8 mouse cellular contexts compared by ENCODE assay signal in the genomic region with DNA sequence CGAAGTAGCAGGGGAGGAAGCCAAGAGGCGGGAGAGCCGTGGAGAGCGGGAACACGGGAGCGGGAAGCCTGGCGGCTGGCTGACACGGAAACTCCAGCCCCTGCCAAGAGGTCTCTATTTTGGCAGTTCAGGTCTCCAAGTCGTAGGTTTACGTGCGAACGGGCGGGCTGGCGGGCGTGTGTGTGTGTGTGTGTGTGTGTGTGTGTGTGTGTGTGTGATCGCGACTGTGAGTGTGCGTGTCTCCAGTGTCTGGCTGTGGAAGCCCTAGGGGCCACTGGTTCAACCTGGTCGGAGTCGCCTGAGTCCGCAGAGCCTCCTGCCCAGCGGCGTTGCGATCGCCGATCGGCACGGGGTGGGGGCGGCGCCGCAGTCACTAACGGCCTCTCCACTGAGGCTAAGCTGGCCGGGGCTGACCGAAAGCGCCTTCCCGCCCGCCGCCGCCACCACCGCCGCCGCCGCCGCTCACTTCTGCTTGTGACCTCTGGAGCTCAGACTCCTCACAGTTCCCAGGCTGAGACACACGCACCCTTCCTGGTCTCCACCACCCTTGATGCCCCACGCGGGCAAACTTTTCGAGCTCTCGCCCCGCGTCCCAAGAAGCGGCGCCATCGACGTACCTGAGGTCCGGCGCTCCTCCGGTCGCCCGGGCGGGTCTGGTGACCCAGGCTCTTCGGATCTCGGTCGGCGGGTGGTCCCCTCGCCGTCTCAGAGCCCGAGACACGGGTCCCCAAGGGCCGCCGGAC. TPM values are rescaled to one million over a fixed set of nuclear protein-coding genes. Genes with fewer than 3 reads are reported as not detected.
DNase-seq lines count a peak whose midpoint lies in the region; ATAC-seq lines count a peak whose summit lies in the region.

No protein-coding gene starts in this region.

- peaks cover 9% of the 10 kb centered on the region; the same call in 1 of the 2 replicates for H3K27me3 ChIP-seq in heart, embryonic 11.5 days (ENCODE audit: control insufficient read depth, insufficient read depth, low read length)
- peaks cover 35% of the 10 kb centered on the region for H3K27me3 ChIP-seq in midbrain, embryonic 11.5 days (ENCODE audit: control insufficient read depth, insufficient read depth, low read length)

- no peaks in the 10 kb centered on the region for H3K9me3 ChIP-seq in heart, embryonic 11.5 days (replicated peaks; ENCODE audit: control insufficient read depth, low read length)
- H3K9me3 ChIP-seq in midbrain, embryonic 11.5 days (ENCODE audit: control insufficient read depth, low read length), result no peaks in the 10 kb centered on the region

- H3K4me2 ChIP-seq in heart, embryonic 11.5 days, result peak overlapping the region; percentile 62
- peak overlapping the region; percentile 39 for H3K4me2 ChIP-seq in midbrain, embryonic 11.5 days

- peaks cover 13% of the 10 kb centered on the region for H3K4me1 ChIP-seq in heart, embryonic 11.5 days (ENCODE audit: control insufficient read depth, insufficient read depth, low read length)
- peaks cover 3% of the 10 kb centered on the region; the same call in 1 of the 2 replicates for H3K4me1 ChIP-seq in midbrain, embryonic 11.5 days (ENCODE audit: control insufficient read depth, insufficient read depth, low read length)

- peak overlapping the region; percentile 79 for H3K9ac ChIP-seq in heart, embryonic 11.5 days (ENCODE audit: low read depth, low read length)
- no peak overlapping the region; the same call in 1 of the 2 replicates for H3K9ac ChIP-seq in midbrain, embryonic 11.5 days (ENCODE audit: low read length)

- WGBS in heart, embryonic 11.5 days (ENCODE audit: insufficient replicate concordance), result 17% methylated on average over 55 of the region's 71 CpGs
- 24% methylated on average over 58 of the region's 71 CpGs for WGBS in midbrain, embryonic 11.5 days

- H3K4me3 ChIP-seq in heart, embryonic 11.5 days (ENCODE audit: low read depth, low read length), result peak overlapping the region; percentile 62
- H3K4me3 ChIP-seq in midbrain, embryonic 11.5 days (ENCODE audit: low read depth, low read length), result peak overlapping the region; percentile 34

- peak overlapping the region; percentile 86 for H3K27ac ChIP-seq in heart, embryonic 11.5 days (ENCODE audit: low read depth, low read length)
- no peak overlapping the region for H3K27ac ChIP-seq in midbrain, embryonic 11.5 days (ENCODE audit: low read depth, low read length)

- peak; percentile 17 for DNase-seq in embryo, embryonic 10.5 days (ENCODE audit: low spot score)
- DNase-seq in embryo, embryonic 10 days (ENCODE audit: low spot score), result no peak
- peak; percentile 17 for DNase-seq in adipocyte (ENCODE audit: low spot score)
- peak; percentile 6 to 54 for DNase-seq in kidney, postnatal 36 days
- DNase-seq in midbrain, embryonic 11.5 days (ENCODE audit: low spot score, missing footprints), result peak; percentile 92
- DNase-seq in right cerebral cortex, postnatal 4 days, result no peak
- no peak for DNase-seq in frontal cortex, postnatal 10 days (ENCODE audit: low spot score in 2 of 2)

- H3K36me3 ChIP-seq in heart, embryonic 11.5 days (ENCODE audit: control insufficient read depth, insufficient read depth, low read length), result no peaks in the 10 kb centered on the region
- no peaks in the 10 kb centered on the region for H3K36me3 ChIP-seq in midbrain, embryonic 11.5 days (ENCODE audit: control insufficient read depth, insufficient read depth, low read length)

- ATAC-seq in heart, embryonic 11.5 days (replicated peaks; ENCODE audit: insufficient number of reproducible peaks, low FRiP score, low TSS enrichment), result 0 out of 2 replicates have a peak, but pooled peaks have one; percentile 17
- peak; percentile 41; the same call in 1 of the 2 replicates for ATAC-seq in midbrain, embryonic 11.5 days (ENCODE audit: low FRiP score)

RNA-seq across cellular contexts. Expression of gene Elf4, which starts 9.8 kb away (rescaled TPM):
- polyA plus RNA-seq in heart, embryonic 11.5 days (2014; fragmentation: Nextera tagmentation; extraction: Ambion mirVana), result 14.3 and 17.3 TPM in 2 replicates
- 2.0 and 2.2 TPM in 2 replicates for polyA plus RNA-seq in midbrain, embryonic 11.5 days (2014; fragmentation: Nextera tagmentation; extraction: Ambion mirVana)

Comparison
In these comparisons a context has a peak if more than half of its experiments do, and no peak if none do; other contexts are left out.
1. DNase-seq: peak in embryo, embryonic 10.5 days (single experiment), adipocyte (single experiment), kidney, postnatal 36 days (2 of 2) and midbrain, embryonic 11.5 days (single experiment); none in embryo, embryonic 10 days (single experiment), right cerebral cortex, postnatal 4 days (single experiment) and frontal cortex, postnatal 10 days (0 of 2).